Mouse (Mus musculus) embryo, embryonic 11 days (tissue): ENCODE measurements around the gene Castor2.

Source experiments
- DNase-seq: peaks from one replicate; pipeline ENCODE4 v3.0.0-alpha.2; 2015

The Castor2 gene

DNA sequence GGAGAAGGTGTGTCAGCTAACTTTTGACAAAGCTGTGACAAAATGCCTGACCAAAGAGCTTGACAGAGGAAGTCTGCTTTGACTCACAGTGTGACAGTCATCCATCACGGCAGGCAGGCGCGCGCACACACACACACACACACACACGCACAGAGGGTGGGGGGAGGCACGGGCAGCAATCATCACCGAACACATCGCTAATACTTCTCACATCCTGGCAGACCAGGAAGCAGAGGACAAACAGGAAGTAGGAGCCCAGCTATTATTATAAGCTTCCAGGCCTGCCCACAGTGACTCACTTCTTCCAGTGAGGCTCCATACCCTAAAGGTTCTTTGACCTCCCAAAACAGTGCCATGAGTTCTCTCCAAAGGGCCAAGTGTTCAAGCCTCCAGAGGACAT lies 6.3 kb downstream of the Castor2 start:
- no peak for DNase-seq

DNA sequence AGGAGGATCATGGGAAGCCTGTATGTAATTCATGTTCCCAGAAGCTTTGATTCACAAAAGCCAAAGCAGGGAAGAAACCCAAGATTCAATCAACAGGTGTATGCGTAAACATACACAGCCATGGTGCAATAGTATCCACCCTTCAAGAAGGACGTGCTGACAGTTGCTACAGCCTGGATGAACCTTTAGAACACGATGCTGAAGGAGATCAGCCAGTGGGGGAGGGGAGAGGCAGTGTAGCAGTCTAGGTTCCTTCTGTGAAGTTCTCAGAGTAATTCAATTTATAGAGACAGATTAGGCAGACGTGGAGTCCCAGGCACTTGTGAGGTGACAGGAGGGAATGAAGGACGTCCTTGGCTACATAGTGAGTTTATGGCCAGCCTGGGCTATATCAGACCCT lies 15.5 kb downstream of the Castor2 start:
- DNase-seq = no peak

DNA sequence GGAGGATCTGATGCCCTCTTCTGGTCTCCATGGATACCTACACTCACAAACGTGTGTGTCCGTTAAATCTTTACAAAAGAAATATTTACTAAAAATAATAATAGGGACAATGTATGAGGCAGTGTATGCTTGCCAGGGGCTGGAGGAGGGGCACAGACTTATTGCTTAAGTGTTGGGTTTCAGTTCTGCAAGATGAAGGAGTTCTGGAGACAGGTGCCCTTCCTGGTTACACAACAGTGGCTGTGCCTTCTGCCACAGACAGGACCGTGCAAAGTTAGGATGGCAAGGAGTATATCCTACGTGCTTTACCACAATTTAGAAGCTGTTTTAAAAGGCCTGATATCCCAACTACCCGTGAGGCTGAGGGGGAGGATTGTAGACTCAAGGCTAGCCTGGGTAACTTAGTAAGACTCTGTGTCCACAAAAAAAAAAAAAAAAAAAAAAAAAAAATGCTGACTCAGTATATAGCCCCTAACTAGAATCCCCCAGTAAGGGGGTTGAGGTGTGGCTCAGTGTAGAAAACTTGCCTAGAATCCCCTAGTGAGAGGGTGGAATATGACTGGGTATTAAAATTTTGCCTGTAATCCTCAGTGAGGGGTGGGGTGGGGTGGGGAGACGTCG lies 16.2 kb downstream of the Castor2 start:
- DNase-seq = no peak

DNA sequence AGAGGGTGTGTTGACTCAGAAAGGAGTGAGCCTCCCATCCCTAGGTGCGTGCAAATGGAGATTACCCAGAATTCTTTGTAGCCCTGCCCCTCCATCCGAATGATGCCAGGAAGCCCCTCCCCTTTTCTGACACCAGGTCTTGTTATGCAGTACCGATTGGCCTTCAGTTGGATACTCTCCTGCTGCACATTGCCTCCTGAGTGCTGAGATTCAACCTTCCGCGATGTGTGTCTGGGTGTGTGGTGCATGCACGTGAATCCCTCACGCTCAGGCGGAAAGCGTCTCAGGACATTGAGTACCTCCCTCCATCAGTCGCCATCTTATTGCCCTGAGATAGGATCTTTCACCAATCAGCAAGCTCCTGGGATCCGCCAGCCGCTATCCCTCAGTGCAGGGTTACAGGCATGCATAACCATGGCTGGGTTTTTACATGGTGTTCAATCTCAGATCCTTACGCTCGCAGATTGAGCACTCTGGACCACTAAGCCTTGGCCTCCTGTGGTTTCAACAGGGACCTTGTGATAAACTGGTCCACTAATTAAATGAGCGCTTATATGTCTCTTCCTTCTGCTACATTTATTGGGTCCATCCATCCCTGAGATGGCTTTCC lies 19.4 kb downstream of the Castor2 start:
- DNase-seq = no peak

DNA sequence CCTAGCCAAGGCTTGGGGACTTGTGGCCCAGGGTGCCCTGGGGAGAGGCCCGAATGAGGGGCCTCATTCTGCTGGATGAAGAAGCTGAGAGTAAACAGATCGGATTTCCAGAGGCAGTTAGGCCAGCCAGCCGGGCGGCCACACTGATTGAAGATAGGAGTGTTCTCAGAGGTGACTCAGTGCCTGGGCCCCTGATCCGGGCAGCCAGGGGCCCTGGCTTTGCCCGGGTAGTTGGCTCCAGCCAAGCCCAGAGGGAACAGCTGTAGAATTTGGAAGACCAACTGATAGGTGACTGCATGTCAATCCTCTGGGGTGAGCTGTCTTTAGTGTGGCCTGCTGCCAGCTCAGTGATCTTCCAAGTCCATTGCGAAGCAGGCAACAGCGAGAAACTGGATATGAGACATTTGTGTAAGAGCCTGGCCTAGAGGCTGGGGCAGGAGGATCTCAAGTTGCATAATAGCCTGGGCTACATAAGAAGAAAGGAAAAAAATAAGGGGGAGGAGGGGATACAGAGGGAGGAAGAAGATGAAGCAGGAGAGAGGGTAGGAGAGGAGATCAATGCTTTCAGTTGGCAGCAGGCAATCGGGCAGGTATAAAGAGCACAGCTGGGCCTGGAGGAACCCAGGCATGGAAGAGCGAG lies 20.1 kb downstream of the Castor2 start:
- DNase-seq = no peak

DNA sequence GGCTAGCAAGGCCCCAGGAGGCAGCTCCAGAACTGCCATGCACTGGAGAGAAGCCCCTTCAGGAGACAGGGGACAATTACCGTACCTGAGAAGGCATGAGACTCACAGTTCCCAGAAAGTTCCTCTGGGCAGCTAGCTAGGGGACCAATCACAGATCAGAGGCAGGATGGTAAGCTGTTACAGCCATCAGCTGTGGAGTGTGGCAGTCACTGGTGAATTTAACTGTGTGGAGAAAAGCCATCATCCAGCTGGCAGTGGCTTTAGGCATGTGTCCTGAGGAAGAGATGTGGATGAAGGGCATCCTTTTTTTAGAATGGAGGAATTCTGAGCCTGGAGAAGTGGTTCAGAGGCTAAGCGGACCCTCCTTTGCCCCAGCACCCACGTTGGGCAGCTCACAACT lies 20.6 kb downstream of the Castor2 start:
- no peak for DNase-seq

DNA sequence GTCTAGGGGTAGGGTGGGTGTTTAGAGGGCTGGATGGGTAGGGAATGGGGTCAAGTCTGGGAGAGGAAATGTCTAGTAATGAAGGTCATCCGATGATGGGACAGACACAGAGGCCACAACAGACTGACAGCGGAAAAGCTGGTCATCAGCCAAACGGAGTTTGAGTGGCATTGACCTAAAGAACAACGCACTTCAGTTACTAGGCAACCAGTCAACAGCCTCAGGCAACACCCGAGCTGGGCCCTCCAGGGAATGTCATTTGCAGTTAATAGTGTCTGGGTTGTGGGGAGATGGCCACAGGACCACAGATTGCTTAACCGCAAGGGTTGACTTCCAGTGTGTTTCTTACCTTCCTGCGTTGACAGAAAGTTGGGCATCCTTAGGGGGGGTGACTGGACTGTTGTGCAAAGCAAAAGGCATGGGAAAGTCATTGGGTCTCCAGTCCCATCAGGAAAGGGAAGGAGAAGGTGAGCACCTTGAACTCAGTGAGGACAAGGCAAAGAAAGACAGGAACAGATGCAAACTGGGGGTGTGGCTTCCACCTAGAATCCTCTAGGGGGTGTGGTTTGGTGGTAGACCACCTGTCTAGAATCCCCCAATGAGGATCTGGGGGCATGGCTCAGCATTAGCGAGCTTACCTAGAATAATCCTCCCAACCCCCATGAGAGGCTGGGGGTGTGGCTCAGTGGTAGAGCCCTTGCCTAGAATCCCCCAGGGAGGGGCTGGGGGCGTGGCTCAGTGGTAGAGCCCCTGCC lies 21.8 kb downstream of the Castor2 start:
- peak; percentile 33 for DNase-seq

DNA sequence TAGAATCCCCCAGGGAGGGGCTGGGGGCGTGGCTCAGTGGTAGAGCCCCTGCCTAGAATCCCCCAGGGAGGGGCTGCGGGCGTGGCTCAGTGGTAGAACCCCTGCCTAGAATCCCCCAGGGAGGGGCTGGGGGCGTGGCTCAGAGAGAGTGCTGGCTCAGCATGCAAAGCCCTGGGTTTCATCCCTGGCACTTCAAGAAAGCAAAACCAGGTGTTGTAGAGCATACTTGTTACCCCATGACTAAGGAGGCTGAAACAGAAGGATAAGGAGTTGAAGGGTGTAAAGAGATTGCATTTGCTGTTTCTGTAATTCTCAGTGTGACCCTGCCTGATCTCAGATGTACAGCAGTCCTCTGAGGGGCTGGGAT lies 22.4 kb downstream of the Castor2 start:
- DNase-seq = no peak

DNA sequence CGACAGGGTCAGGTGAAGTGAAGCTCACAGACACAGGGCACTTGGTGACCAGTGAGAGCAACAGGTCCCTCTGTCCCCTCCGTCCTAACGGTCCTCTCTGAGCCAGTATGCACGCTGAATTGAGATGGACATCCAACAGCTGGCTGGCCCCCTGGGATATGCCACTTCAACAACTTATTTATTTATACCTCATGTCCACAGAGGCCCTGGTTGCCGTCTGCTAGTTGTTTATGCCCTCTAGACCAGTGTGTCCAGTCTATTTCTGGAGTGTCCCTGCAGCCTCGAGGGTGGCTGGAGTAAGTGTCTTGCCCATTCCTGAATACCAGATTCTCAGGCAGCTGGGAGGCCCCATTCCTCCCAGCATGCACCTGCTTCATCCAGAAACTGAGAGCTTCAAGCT lies 24.3 kb downstream of the Castor2 start:
- DNase-seq = no peak

DNA sequence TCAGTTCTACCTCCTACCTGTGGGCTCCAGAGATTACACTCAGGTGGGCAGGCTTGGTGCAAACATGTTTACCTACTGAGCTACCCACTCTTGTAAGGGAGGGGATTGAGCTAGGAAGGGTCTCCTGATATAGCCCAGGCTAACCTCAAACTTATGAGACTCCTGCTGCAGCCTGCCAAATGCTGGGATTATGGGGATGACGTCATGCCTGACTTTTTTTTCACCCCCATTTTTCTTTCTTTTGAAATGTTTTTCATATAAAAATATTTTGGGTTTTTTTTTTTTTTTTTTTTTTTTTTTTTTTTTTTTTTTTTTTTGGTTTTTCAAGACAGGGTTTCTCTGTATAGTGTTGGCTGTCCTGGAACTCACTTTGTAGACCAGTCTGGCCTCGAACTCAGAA lies 26.7 kb downstream of the Castor2 start:
- DNase-seq = no peak

DNA sequence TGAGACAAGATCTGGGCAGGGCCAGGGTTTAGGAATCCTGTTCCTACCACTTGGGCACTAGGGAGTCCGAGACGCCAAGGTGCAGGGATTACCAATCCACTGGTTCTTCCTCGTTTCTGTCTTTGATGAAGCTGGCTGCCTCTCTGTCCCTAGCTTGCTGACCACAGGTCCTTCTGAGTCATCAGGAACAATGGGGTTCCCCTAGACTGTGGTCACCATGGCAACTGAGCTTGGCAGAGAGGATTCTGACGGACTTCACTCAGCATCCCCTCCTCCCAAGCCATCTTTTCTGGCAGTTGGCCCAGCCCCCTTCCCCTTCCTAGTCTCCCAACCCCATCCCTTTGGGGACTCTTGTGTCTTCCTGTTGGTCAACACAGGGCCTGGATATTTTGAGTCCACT lies 32.1 kb downstream of the Castor2 start:
- DNase-seq = peak; percentile 64

DNA sequence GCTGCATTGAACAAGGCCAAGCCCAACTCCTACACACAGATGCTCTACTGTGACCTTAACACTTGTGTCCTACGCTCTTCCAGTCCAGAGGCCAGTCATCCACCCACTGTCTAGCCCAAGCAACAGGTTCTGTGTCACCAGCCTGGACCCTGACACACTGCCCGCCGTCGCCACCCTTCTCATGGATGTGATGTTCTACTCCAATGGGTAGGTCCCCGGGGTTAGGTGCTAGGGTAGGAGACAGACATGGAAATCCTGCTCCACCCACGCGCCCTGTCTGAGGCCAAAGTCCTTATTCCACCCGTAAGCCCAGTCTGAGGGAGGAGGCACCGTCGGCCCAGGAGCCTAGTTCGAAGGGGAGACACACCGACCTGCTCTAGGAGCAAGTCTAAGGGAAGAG lies 36.5 kb downstream of the Castor2 start:
- DNase-seq = no peak

DNA sequence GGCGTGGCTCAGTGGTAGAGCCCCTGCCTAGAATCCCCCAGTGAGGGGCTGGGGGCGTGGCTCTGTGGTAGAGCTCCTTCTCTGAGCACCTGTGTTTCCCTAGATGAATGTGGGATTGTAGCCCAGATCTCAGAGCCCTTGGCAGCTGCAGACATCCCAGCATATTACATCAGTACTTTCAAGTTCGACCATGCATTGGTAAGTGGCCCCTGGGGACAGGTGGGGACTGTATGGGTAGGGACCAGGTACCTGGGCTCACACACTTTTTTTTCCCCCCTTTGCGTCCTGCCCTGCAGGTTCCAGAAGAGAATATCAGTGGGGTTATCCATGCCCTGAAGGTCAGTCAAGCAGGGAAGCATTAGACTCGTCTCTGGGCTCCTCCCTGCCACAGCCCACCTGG lies 38.4 kb downstream of the Castor2 start:
- DNase-seq = no peak

DNA sequence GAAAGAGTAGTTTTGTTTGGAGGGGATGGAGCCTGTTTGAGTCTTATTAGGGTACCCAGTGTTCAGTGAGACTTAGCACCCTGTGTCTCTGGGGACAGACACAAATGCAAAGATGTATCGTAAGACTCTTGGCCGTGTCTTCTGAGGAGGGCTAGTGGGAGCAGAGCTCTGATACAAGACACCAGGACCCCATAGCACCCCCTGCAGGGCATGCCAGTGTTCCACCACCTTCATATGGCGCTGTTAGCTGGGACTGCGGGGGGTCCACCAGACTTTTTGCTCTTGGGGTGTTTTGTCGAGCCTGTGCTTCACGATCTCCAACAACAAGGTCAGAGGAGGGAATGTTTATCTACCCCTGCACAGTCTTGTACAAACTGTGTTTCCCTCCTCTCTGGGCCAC lies 39.9 kb downstream of the Castor2 start:
- DNase-seq = no peak

DNA sequence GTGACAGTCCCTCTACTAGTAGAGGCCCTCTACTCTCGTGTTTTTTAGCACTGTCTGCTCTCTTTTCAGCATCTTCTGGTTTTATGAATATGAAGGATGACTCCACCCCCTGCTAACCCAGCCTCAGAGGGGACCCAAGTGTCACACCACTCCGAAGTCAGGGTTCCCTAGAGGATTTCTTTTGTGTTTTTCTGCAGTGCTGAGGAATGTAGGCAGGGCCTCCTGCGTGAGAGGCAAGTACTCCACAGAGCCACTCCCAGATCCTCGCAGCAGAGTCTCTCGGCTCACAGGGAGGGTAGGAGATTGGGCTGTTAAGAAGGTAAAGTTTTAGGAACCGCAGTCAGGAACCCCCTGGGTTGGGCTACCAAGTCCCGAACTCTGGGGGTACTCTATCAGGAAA lies 41.7 kb downstream of the Castor2 start:
- DNase-seq = no peak

DNA sequence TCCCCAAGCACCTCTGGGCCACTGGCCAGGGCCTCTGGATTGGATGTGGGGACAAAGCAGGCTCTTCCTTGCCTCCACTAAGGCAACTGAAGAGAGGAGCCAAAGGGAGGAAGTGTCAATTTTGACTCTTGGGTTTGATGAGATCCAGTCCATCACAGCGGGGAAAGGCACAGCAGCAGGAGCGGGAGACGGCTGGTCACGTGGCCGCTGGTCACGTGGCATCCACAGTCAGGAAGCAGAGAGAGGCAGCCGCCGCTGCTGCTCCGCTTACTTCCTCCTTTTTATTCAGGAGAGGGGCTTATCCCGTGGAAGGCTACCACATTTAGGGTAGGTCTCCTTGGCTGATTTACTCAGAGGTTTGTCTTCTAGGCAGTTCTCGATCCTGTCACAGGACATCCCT lies 42.9 kb downstream of the Castor2 start:
- DNase-seq = no peak

DNA sequence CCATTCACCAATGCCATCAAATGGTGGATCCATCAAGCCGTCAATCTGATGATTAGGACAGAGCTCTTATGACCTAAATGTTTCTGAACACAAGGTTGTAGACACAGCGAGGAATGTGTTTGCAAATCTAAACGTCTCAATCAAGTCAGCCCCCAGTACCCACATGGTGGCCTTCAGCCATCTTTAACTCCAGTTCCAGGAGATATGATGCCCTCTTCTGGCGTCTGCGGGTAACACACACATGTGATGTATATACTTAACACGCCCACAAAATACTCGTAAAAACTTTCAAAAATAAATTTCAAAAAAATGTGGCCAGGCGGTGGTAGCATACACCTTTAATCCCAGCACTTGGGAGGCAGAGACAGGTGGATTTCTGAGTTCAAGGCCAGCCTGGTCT lies 45.5 kb downstream of the Castor2 start:
- DNase-seq = no peak

DNA sequence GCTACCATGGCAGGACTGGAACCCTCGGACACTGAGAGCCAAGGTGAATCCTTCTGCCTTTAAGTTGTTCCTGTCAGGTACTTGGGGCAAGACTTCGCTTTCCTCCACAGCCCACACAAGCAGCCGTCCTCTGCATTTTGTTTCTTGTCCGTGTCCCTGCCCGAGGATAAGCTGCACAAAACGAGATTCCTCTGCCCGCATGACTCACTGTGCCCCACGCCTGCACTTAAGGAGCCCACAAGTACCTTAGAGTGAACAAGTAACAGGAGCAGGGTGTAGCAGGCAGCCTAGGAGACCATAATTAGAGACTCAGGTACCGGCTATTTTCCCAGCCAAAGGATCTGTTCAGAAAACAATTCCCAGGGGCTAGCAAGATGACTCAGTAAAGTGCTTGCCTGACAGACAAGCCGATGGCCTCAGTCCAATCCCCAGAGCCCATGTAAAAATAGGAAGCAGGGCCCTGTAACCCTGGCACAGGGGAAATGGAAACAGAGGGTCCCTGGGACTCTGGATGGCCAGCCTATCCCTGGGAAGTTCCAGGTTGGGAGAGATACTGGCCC lies 47.8 kb downstream of the Castor2 start:
- DNase-seq = no peak

DNA sequence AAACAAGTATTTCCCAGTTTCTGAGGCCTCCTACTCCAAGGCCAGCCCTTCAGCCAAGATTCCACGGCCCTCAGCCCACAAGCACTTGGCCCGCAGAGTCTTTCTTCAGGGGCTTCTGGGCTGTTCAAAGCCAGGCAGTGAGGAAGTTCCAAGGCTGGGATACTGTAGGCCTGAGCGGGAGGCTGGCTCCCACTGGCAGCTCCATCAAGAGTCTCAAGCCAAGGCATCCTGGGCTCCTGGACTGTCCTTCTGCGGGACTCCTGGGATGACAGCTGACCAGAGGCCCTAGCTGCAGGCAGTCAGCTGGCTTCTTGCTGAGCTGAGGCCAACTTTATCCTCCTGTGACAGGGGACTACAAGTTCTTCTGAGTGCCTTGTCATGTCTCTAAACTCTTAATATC lies 48.6 kb downstream of the Castor2 start:
- DNase-seq = no peak

DNA sequence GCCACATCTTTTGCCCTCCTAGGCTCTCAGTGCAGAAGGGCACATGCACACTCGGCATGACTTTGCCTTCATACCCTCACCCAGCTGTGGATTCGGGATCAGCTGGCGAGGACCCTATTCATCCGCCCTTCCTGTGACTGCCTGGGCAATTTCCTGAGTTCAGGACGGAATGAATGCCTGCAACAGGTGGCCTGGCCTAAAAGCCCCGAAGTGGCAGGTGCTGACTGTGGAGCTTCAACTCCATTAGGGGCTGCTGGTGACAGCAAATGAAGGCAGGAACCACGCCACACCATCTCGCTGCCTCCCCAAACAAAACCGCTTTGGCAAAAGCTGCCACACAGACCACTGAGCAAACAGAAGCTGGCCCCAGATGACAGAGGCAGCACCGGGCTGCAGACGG lies 52.4 kb downstream of the Castor2 start:
- no peak for DNase-seq

DNA sequence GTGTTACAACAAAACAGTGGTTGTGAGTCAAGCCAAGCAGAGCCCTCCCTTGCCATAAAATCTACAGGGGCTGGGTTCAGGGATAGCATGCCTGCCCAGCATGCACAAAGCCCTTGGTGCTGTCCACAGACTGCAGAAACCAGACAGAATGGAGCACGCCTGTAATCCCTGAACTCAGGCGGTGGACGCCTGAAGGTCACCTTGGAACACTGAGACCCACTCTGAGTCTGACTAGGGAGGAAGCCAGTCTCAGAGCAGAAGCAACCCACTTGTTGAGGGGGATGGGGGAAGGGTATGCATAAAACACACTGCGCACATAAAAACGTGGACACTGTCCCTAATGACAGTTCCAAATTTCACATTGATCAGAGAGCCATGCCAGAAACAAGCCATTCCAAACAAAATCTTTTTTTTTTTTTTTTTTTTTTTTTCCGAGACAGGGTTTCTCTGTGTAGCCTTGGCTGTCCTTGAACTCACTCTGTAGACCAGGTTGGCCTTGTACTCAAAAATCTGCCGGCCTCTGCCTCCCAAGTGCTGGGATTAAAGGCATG lies 56.5 kb downstream of the Castor2 start:
- no peak for DNase-seq

DNA sequence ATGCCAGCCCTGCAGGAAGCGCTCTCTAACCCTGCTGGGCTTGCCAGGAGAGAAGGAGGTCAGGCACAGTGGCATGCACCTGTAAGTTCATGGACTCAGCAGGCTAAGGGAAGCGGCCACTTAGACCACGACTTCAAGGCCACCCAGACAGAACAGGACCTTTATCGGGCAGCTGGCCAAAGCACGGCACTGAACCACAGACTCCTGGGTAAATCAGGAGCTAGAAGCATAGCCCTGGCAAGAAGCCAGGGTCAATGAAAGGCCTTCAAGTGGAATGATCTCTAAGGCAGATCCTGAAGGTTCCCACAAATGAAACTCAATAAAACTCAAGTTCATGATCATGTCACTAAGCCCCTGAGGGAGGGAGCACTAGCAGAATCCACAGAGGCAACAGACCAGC lies 65.2 kb downstream of the Castor2 start:
- DNase-seq = no peak

DNA sequence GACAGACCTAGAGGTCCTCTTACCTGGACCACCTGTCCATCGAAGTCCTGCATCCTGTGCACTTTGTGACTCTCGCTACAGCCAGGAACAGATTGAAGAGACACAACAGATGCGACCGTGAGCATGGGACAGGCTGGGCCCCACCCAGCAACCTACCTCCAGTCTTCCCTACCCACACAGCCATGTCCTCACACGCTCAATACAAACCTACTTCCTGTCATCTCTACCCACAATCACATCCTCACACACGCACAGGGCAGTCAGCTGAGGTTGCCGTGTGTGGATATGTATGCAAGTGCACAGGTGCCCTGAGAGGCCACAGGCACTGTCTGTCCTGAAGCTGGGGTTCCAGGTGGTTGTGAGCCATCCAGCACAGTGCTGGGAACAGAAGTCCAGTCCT lies 67.1 kb downstream of the Castor2 start:
- no peak for DNase-seq

DNA sequence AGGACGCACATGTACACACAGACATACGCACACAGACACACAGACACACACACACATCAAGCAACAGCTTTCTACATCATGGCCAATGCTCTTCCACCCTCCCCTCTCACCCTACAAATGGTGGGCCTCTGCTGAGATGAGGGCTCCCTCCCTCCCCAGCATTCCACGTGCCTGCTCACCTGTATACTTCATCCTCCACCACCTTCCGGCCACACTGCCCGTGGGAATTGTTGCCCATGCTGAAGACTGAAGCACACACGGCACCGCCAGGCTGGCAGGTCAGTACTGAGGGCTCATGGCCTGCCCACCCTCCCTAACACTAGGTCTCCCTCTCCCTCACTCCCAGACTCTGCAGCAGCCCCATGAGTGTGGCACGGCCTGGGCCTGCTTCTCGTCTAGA lies 68.5 kb downstream of the Castor2 start:
- DNase-seq = no peak
